Mouse (Mus musculus): ENCODE data around the gene Iqschfp. TPM values are rescaled to one million over a fixed set of nuclear protein-coding genes. Genes with fewer than 3 reads are reported as not detected.

The Iqschfp gene
- polyA plus RNA-seq, 1 experiment from 2014 or later, result not detected

GRCm38 (mm10) chr3:68646387-68647130, 754.5 kb downstream of the Iqschfp start:
- no peak overlapping the region for H3K9ac ChIP-seq
- ATAC-seq (ENCODE audit: insufficient number of reproducible peaks, insufficient read depth, low FRiP score, low TSS enrichment, low read depth), result no peak
- no peaks in the 10 kb centered on the region for H3K36me3 ChIP-seq
- no peaks in the 10 kb centered on the region for H3K4me1 ChIP-seq
- WGBS, result 83% methylated on average over 6 of the region's 6 CpGs
- H3K4me3 ChIP-seq, result no peak overlapping the region
- H3K4me2 ChIP-seq, result no peak overlapping the region
- no peaks in the 10 kb centered on the region for H3K27me3 ChIP-seq
- no peaks in the 10 kb centered on the region; the same call in 1 of the 2 replicates for H3K9me3 ChIP-seq
- no peak overlapping the region for H3K27ac ChIP-seq

DNA sequence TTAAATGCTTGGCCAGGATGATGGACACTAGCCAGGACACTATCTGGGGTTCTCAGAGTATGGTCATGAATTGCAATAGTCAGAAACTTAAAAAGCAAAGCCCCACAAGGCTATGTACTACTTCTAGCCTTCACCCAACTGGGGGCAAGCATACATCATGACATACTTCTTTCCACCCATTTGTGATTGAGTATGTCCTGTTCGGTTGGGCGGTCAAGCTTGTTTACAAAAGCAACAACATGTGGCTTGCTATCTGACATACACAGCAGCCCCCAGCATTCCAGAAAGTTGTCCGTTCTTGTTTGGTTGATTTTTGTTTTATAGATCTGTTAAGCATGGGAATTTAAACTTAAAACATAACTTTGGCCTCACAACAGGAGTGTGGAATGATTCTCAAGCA, 755.2 kb downstream of the Iqschfp start:
- no peak for ATAC-seq (ENCODE audit: insufficient number of reproducible peaks, insufficient read depth, low FRiP score, low TSS enrichment, low read depth)
- no peaks in the 10 kb centered on the region for H3K36me3 ChIP-seq
- H3K9ac ChIP-seq, result no peak overlapping the region
- no peak overlapping the region for H3K4me3 ChIP-seq
- H3K4me2 ChIP-seq, result no peak overlapping the region
- 90% methylated on average over 3 of the region's 3 CpGs for WGBS
- H3K27me3 ChIP-seq, result no peaks in the 10 kb centered on the region
- no peaks in the 10 kb centered on the region; the same call in 1 of the 2 replicates for H3K9me3 ChIP-seq
- no peak overlapping the region for H3K27ac ChIP-seq
- H3K4me1 ChIP-seq, result no peaks in the 10 kb centered on the region

DNA sequence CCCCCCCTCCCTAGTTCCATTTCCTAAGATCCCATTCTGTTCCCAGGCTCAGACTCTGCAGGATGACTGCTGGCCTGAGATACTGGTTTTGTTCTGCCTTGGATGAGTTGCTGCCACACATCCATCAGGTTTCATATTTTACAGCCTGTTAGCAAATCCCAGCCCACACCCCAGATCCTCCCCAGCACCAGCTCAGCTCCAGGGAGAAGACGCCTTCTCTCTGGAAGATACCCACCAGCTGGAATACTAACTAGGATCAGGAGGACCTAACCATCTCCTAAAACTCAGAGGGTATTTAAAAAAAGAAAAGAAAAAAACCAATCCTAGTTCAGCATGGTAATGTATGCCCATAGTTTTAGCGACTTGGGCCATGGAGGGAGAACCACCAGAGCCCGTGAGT, 758.2 kb downstream of the Iqschfp start:
- H3K9me3 ChIP-seq, result no peaks in the 10 kb centered on the region
- WGBS, result 93% methylated on average over 3 of the region's 3 CpGs
- H3K4me2 ChIP-seq, result no peak overlapping the region
- no peak overlapping the region for H3K27ac ChIP-seq
- H3K4me3 ChIP-seq, result no peak overlapping the region
- no peaks in the 10 kb centered on the region for H3K4me1 ChIP-seq
- H3K27me3 ChIP-seq, result no peaks in the 10 kb centered on the region
- no peak for ATAC-seq (ENCODE audit: insufficient number of reproducible peaks, insufficient read depth, low FRiP score, low TSS enrichment, low read depth)
- H3K9ac ChIP-seq, result no peak overlapping the region
- H3K36me3 ChIP-seq, result no peaks in the 10 kb centered on the region

DNA sequence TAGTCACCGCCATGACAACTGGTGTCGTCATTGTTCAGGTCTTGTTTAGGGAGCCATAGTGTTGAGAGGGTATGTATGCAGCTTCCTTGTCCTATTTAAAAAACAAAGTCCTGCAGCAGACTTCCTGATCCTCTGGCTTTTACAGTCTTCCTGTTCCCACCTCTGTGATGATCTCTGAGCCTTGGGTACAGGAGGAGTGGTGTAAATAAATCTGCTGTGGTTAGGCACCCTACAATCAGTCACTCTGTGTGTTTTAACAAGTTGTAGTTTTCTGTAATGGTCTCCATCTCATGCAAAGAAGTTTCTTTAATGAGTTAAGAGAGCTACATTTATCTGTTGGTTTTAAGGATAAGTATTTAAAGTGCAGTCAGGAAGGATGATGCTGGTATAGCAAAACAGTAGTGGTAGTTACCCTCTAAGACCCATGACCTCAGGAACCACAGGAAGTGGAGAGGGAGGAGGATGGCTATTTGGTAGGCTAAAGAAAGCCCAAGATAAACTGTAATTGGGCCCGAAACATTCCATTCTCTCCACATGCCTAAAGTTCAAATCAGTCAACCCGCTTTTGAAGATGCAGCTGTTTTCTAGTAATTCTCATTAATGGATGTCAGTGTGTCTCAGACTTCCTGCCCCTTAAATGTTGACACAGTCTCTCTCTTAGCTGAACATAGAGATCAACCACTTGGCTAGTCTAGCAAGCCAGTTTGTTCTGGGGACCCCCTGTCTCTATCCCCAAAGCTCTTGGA, 764.7 kb downstream of the Iqschfp start:
- Histone ChIP-seq H3K4me2 (no peak overlapping the region), H3K9me3 (no peaks in the 10 kb centered on the region), H3K9ac (no peak overlapping the region), H3K4me3 (no peak overlapping the region), H3K4me1 (no peaks in the 10 kb centered on the region), H3K36me3 (no peaks in the 10 kb centered on the region), H3K27ac (no peak overlapping the region), H3K27me3 (no peaks in the 10 kb centered on the region)
- no peak for ATAC-seq (ENCODE audit: insufficient number of reproducible peaks, insufficient read depth, low FRiP score, low TSS enrichment, low read depth)
- WGBS, result 76% methylated on average over 4 of the region's 4 CpGs

DNA sequence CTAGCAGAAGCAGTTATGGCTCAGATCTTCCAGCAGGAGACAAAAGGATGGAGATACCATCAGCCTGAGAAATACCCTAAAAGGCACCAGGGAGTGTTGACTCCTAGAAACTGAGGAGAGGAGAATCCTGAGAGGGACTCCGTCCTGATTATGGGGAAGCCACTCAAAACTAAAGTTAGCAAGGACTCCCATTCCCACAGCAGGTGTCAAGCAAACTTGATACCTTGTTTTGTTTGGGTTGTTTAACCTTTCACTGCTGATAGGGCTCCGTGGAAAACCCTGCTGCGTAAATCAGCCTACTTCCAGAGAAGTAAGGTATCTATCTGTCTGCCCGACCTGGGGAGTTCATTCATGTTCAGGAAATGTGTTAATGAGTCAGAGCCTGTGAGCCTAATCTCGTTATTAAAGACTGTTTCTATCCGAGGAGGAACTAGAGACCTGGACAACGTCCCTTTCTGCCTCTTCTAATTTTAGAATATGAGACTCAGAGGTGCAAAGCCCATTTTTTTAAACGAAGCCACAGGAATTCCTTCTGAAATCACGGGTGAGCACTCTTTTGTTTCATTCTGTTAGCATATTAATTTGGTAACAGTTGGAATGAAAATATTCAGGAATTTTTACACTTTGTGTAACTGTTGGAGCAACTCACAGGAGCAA, 765.7 kb downstream of the Iqschfp start:
- ATAC-seq (ENCODE audit: insufficient number of reproducible peaks, insufficient read depth, low FRiP score, low TSS enrichment, low read depth), result no peak
- Histone ChIP-seq H3K36me3 (no peaks in the 10 kb centered on the region), H3K4me3 (no peak overlapping the region), H3K27ac (no peak overlapping the region), H3K4me2 (no peak overlapping the region), H3K27me3 (no peaks in the 10 kb centered on the region), H3K9ac (no peak overlapping the region), H3K4me1 (no peaks in the 10 kb centered on the region), H3K9me3 (no peaks in the 10 kb centered on the region)
- WGBS, result 33% methylated on average over 9 of the region's 9 CpGs

DNA sequence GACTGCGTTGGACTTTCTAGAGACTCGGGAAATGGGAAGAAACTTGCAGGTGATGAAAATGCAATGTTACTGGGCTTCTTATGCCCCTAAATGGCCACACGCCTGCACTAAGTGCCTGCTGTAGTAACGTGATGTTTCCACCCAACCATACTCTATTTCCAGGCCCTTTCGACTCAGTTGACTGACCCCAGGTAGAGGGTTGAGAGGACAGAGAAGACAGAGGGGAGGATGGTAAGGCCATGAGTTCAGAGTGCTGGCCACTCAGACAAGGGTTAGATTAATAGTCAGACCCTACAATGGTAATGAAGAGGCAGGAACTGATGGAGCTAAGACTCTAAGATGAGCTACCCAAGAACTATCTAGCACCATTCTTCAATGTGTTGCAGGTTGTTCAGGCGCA, 768.0 kb downstream of the Iqschfp start:
- Histone ChIP-seq H3K4me2 (no peak overlapping the region), H3K4me1 (no peaks in the 10 kb centered on the region), H3K9me3 (no peaks in the 10 kb centered on the region), H3K27me3 (no peaks in the 10 kb centered on the region), H3K4me3 (no peak overlapping the region), H3K27ac (no peak overlapping the region), H3K36me3 (no peaks in the 10 kb centered on the region), H3K9ac (no peak overlapping the region)
- no peak for ATAC-seq (ENCODE audit: insufficient number of reproducible peaks, insufficient read depth, low FRiP score, low TSS enrichment, low read depth)
- 96% methylated on average over 6 of the region's 6 CpGs for WGBS

- Histone ChIP-seq H3K4me3 (no peak overlapping the region), H3K27ac (no peak overlapping the region), H3K9me3 (no peaks in the 10 kb centered on the region), H3K9ac (no peak overlapping the region), H3K27me3 (no peaks in the 10 kb centered on the region), H3K4me1 (no peaks in the 10 kb centered on the region), H3K4me2 (no peak overlapping the region), H3K36me3 (no peaks in the 10 kb centered on the region)
- WGBS, result 75% methylated on average over 4 of the region's 4 CpGs
- ATAC-seq (ENCODE audit: insufficient number of reproducible peaks, insufficient read depth, low FRiP score, low TSS enrichment, low read depth), result no peak
Measured at GRCm38 (mm10) chr3:68660538-68660937, 768.5 kb downstream of the Iqschfp start.

DNA sequence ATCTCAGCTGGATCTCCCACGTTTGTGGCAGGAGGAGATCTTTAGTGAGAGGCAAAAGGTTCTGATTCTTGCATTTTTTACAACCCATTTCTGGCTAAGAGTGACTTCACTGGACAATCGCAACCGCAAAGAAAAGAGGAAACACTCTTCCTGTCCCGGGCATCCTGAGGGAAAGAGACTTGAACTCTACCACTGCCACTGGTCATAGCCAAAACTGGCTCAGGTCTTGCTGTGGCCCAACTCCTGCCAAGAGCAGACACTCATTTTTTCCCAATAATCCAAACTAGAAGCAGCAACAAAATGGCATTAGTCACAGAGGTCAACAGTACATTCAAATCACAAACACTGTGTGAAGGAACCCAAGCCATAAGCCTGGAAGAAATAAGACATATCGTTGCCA, 770.4 kb downstream of the Iqschfp start:
- no peak overlapping the region for H3K4me3 ChIP-seq
- H3K9me3 ChIP-seq, result no peaks in the 10 kb centered on the region
- no peaks in the 10 kb centered on the region for H3K27me3 ChIP-seq
- no peak for ATAC-seq (ENCODE audit: insufficient number of reproducible peaks, insufficient read depth, low FRiP score, low TSS enrichment, low read depth)
- H3K4me2 ChIP-seq, result no peak overlapping the region
- H3K27ac ChIP-seq, result no peak overlapping the region
- no peaks in the 10 kb centered on the region for H3K36me3 ChIP-seq
- H3K4me1 ChIP-seq, result no peaks in the 10 kb centered on the region
- H3K9ac ChIP-seq, result no peak overlapping the region
- WGBS, result 82% methylated on average over 5 of the region's 5 CpGs

DNA sequence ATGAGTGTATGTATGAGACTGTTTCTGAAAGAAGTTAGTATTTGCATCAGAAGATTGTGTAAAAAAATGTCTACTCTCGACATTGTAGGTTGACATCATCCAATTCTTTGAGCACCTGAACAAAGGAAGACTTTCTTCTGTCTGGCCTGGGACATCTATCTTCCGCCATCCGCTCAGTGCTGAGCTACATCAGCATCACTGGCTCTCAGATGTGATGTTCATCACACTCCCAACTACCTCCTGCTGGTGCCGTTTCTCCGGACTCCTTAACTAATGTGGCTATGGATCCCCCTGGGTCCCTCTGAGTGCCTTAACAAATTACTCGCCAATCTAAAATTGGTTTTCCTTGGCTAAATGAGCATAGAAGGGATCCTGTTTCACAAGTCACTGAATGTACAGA, 772.3 kb downstream of the Iqschfp start:
- Histone ChIP-seq H3K36me3 (no peaks in the 10 kb centered on the region), H3K27ac (no peak overlapping the region), H3K9me3 (no peaks in the 10 kb centered on the region), H3K4me2 (no peak overlapping the region), H3K9ac (no peak overlapping the region), H3K4me3 (no peak overlapping the region), H3K27me3 (no peaks in the 10 kb centered on the region), H3K4me1 (no peaks in the 10 kb centered on the region)
- WGBS, result 67% methylated on average over 6 of the region's 6 CpGs
- ATAC-seq (ENCODE audit: insufficient number of reproducible peaks, insufficient read depth, low FRiP score, low TSS enrichment, low read depth), result no peak

DNA sequence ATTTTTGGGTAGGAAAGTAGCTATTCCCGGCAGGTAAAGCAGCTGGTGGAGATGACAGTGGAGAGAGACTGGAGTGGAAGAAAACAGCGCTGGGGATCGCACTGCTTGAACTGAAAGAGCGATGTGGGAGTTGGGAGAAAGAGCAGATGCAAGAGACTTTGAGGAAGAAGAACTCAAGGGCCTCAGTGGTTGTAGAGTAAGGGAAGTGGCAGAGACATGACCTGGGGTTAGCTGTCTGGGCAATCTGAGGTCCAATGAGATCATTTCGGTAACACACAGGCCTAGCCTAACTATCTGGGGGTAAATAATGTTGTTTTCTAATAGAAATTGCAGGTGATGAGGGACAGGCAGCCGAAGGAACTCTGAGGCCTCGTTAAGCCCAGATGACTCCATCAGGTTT, 774.3 kb downstream of the Iqschfp start:
- 85% methylated on average over 7 of the region's 7 CpGs for WGBS
- ATAC-seq (ENCODE audit: insufficient number of reproducible peaks, insufficient read depth, low FRiP score, low TSS enrichment, low read depth), result no peak
- no peak overlapping the region for H3K9ac ChIP-seq

DNA sequence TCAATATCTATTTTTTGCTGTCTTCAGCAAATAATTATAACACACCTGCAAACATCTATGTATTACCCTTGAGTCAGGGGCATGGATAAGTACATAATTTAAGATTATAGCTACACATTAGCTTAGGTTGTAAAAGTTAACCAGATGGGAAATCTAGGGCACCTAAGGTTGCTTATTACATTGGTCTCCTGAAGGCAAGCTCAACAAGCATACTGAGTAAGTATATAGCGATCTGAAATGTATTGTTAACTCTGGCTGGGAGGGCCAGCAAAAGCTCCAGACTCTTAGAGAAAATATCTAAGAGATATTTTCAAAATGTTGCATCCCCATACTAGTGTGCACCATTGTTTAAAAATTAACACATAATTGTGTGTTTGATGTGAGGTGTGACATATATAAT, 775.8 kb downstream of the Iqschfp start:
- Histone ChIP-seq H3K27me3 (no peaks in the 10 kb centered on the region), H3K4me2 (no peak overlapping the region), H3K9me3 (no peaks in the 10 kb centered on the region), H3K9ac (no peak overlapping the region), H3K27ac (no peak overlapping the region), H3K36me3 (no peaks in the 10 kb centered on the region), H3K4me3 (no peak overlapping the region), H3K4me1 (no peaks in the 10 kb centered on the region)
- 90% methylated on average over 1 of the region's 1 CpGs for WGBS
- no peak for ATAC-seq (ENCODE audit: insufficient number of reproducible peaks, insufficient read depth, low FRiP score, low TSS enrichment, low read depth)

More for the DNA sequence above, 774.3 kb downstream of the Iqschfp start:
- H3K27ac ChIP-seq, result no peak overlapping the region
- H3K4me3 ChIP-seq, result no peak overlapping the region
- H3K27me3 ChIP-seq, result no peaks in the 10 kb centered on the region
- H3K36me3 ChIP-seq, result no peaks in the 10 kb centered on the region
- no peak overlapping the region for H3K4me2 ChIP-seq
- no peaks in the 10 kb centered on the region for H3K4me1 ChIP-seq
- H3K9me3 ChIP-seq, result no peaks in the 10 kb centered on the region

All from embryonic facial prominence, embryonic 13.5 days (tissue).